Mouse (Mus musculus): ENCODE results near the gene Wdr54.
A peak's percentile ranks its signal among the peaks of the same experiment; 100 is the strongest.

Wdr54 gene

GRCm38 (mm10) chr6:83156259-83156684 is at the start of gene Wdr54, which contains the start of gene 1700003E16Rik:
Wdr54 (minus strand) TSS chr6:83156397.
1700003E16Rik (plus strand) TSS chr6:83156404.
- DNase-seq = peak; percentile 61

GRCm38 (mm10) chr6:83205851-83206250 is 49.7 kb upstream of the Wdr54 start:
- peak; percentile 65 for DNase-seq

GRCm38 (mm10) chr6:83203320-83203719 is 47.1 kb upstream of the Wdr54 start:
- no peak for DNase-seq

- peak; percentile 24 for DNase-seq
Measured at GRCm38 (mm10) chr6:83197345-83198004, 41.3 kb upstream of the Wdr54 start.

GRCm38 (mm10) chr6:83193571-83193970 is 37.4 kb upstream of the Wdr54 start:
- no peak for DNase-seq

- no peak for DNase-seq
Measured at GRCm38 (mm10) chr6:83186946-83187345, 30.7 kb upstream of the Wdr54 start.

GRCm38 (mm10) chr6:83185895-83186861 is 30.0 kb upstream of the Wdr54 start:
- DNase-seq = peak; percentile 69

- DNase-seq = peak; percentile 15
Measured at GRCm38 (mm10) chr6:83184858-83185435, 28.8 kb upstream of the Wdr54 start.

- DNase-seq = no peak
Measured at GRCm38 (mm10) chr6:83180605-83181004, 24.4 kb upstream of the Wdr54 start.

- DNase-seq = peak; percentile 17
Measured at GRCm38 (mm10) chr6:83179390-83180117, 23.4 kb upstream of the Wdr54 start.

- no peak for DNase-seq
Measured at GRCm38 (mm10) chr6:83175996-83176395, 19.8 kb upstream of the Wdr54 start.

GRCm38 (mm10) chr6:83172240-83172920 is 16.2 kb upstream of the Wdr54 start:
- no peak for DNase-seq

GRCm38 (mm10) chr6:83171063-83171462 is 14.9 kb upstream of the Wdr54 start:
- no peak for DNase-seq

- DNase-seq = peak; percentile 29
Measured at GRCm38 (mm10) chr6:83169872-83170271, 13.7 kb upstream of the Wdr54 start.

- DNase-seq = peak; percentile 21
Measured at GRCm38 (mm10) chr6:83166243-83166630, 10.0 kb upstream of the Wdr54 start.

GRCm38 (mm10) chr6:83165607-83166242 is 9.5 kb upstream of the Wdr54 start, which contains the start of gene Dctn1:
Dctn1 (plus strand) TSS chr6:83165920.
- DNase-seq = peak; percentile 96

- DNase-seq = no peak
Measured at GRCm38 (mm10) chr6:83165026-83165606, 8.9 kb upstream of the Wdr54 start.

- DNase-seq = peak; percentile 80
Measured at GRCm38 (mm10) chr6:83162701-83163100, 6.5 kb upstream of the Wdr54 start.

- peak; percentile 52 for DNase-seq
Measured at GRCm38 (mm10) chr6:83161921-83162641, 5.9 kb upstream of the Wdr54 start.

GRCm38 (mm10) chr6:83161442-83161841 is 5.2 kb upstream of the Wdr54 start:
- no peak for DNase-seq
